Mouse (Mus musculus) megakaryocyte, embryonic 14.5 days (primary cell): ENCODE data around the gene Pitpnm2. TPM values are rescaled to one million over a fixed set of nuclear protein-coding genes. Genes with fewer than 3 reads are reported as not detected.

Experiments used
- H3K27me3 ChIP-seq: replicated peaks from 2 replicates; pipeline ENCODE3; 2012; ENCODE audit warnings: inconsistent platforms
- H3K36me3 ChIP-seq: replicated peaks from 2 replicates; pipeline ENCODE3; 2012; ENCODE audit warnings: low read length, inconsistent platforms, mixed read lengths
- H3K4me1 ChIP-seq: 2 replicates; pipeline ENCODE4 v1.6.1; 2012; ENCODE audit warnings: inconsistent platforms
- H3K4me3 ChIP-seq: replicated peaks from 2 replicates; pipeline ENCODE3; 2012; ENCODE audit warnings: moderate library complexity, mild to moderate bottlenecking, inconsistent platforms
- H3K9me3 ChIP-seq: 2 replicates; pipeline ENCODE4 v1.6.1; 2012; ENCODE audit warnings: inconsistent platforms
- FLI1 ChIP-seq: IDR thresholded peaks from 2 replicates; pipeline ENCODE4 v1.6.1; 2012; ENCODE audit warnings: low read length, inconsistent platforms, mixed read lengths
- GATA1 ChIP-seq: IDR thresholded peaks from 3 replicates; pipeline ENCODE4 v1.6.1; 2012; ENCODE audit warnings: mixed read lengths, low read length, inconsistent platforms, borderline replicate concordance
- polyA plus RNA-seq: library from polyadenylated mRNA; stranded (reverse); fragments of >175 nt; gene quantifications from 2 replicates; pipeline ENCODE4 v1.2.3, GENCODE M21; 2012; ENCODE audit warnings: low replicate concordance; ENCODE audit not compliant: insufficient read depth

Pitpnm2 gene
- polyA plus RNA-seq, 1 experiment, result 30.1 TPM

GRCm38 (mm10) chr5:124089868-124090267, 159.7 kb downstream of the Pitpnm2 start:
- Histone ChIP-seq H3K4me1 (peaks cover 65% of the 10 kb centered on the region), H3K27me3 (peaks cover 6% of the 10 kb centered on the region), H3K4me3 (no peak overlapping the region), H3K9me3 (no peaks in the 10 kb centered on the region), H3K36me3 (peaks cover 22% of the 10 kb centered on the region)
- no peak for TF ChIP-seq GATA1
- TF ChIP-seq FLI1, result no peak

GRCm38 (mm10) chr5:124086876-124087275, 162.7 kb downstream of the Pitpnm2 start:
- peaks cover 3% of the 10 kb centered on the region for H3K27me3 ChIP-seq
- H3K4me3 ChIP-seq, result no peak overlapping the region
- peaks cover 65% of the 10 kb centered on the region for H3K4me1 ChIP-seq
- H3K36me3 ChIP-seq, result peaks cover 40% of the 10 kb centered on the region
- no peaks in the 10 kb centered on the region for H3K9me3 ChIP-seq
- TF ChIP-seq FLI1 (no peak), GATA1 (no peak)

- Histone ChIP-seq H3K4me1 (peaks cover 76% of the 10 kb centered on the region), H3K4me3 (peak overlapping the region; percentile 83), H3K36me3 (peaks cover 52% of the 10 kb centered on the region), H3K27me3 (peaks cover 3% of the 10 kb centered on the region), H3K9me3 (no peaks in the 10 kb centered on the region)
- no peak for TF ChIP-seq GATA1
- TF ChIP-seq FLI1, result no peak
These were observed 164.0 kb downstream of the Pitpnm2 start for GRCm38 (mm10) chr5:124085513-124085912.

GRCm38 (mm10) chr5:124084588-124085173, 164.9 kb downstream of the Pitpnm2 start:
- Histone ChIP-seq H3K27me3 (peaks cover 3% of the 10 kb centered on the region), H3K9me3 (no peaks in the 10 kb centered on the region), H3K4me3 (peak overlapping the region; percentile 83), H3K4me1 (peaks cover 79% of the 10 kb centered on the region), H3K36me3 (peaks cover 46% of the 10 kb centered on the region)
- TF ChIP-seq FLI1 (no peak), GATA1 (no peak)

- peaks cover 81% of the 10 kb centered on the region for H3K4me1 ChIP-seq
- H3K36me3 ChIP-seq, result peaks cover 42% of the 10 kb centered on the region
- peaks cover 3% of the 10 kb centered on the region for H3K27me3 ChIP-seq
- peak overlapping the region; percentile 54 for H3K4me3 ChIP-seq
- TF ChIP-seq GATA1 (no peak), FLI1 (no peak)
- no peaks in the 10 kb centered on the region for H3K9me3 ChIP-seq
These were observed 165.5 kb downstream of the Pitpnm2 start for GRCm38 (mm10) chr5:124083850-124084587.

- TF ChIP-seq GATA1 (no peak), FLI1 (no peak)
- H3K9me3 ChIP-seq, result no peaks in the 10 kb centered on the region
These were observed 166.4 kb downstream of the Pitpnm2 start for GRCm38 (mm10) chr5:124082941-124083688.

GRCm38 (mm10) chr5:124082447-124082846, 167.1 kb downstream of the Pitpnm2 start:
- peaks cover 92% of the 10 kb centered on the region for H3K4me1 ChIP-seq

More at GRCm38 (mm10) chr5:124082941-124083688, 166.4 kb downstream of the Pitpnm2 start:
- peaks cover 86% of the 10 kb centered on the region for H3K4me1 ChIP-seq
- H3K4me3 ChIP-seq, result peak overlapping the region; percentile 65
- H3K36me3 ChIP-seq, result peaks cover 37% of the 10 kb centered on the region
- H3K27me3 ChIP-seq, result peaks cover 3% of the 10 kb centered on the region

GRCm38 (mm10) chr5:124079880-124080279, 169.7 kb downstream of the Pitpnm2 start:
- H3K36me3 ChIP-seq, result peaks cover 55% of the 10 kb centered on the region
- peaks cover 100% of the 10 kb centered on the region for H3K4me1 ChIP-seq
- TF ChIP-seq FLI1 (no peak), GATA1 (no peak)
- H3K27me3 ChIP-seq, result no peaks in the 10 kb centered on the region
- peak overlapping the region; percentile 74 for H3K4me3 ChIP-seq
- no peaks in the 10 kb centered on the region for H3K9me3 ChIP-seq

More at GRCm38 (mm10) chr5:124082447-124082846, 167.1 kb downstream of the Pitpnm2 start:
- H3K4me3 ChIP-seq, result peak overlapping the region; percentile 10
- H3K27me3 ChIP-seq, result peaks cover 3% of the 10 kb centered on the region
- no peaks in the 10 kb centered on the region for H3K9me3 ChIP-seq
- H3K36me3 ChIP-seq, result peaks cover 38% of the 10 kb centered on the region
- TF ChIP-seq GATA1 (no peak), FLI1 (no peak)

GRCm38 (mm10) chr5:124078794-124079416, 170.7 kb downstream of the Pitpnm2 start:
- H3K4me3 ChIP-seq, result no peak overlapping the region
- TF ChIP-seq FLI1 (no peak), GATA1 (no peak)
- peaks cover 55% of the 10 kb centered on the region for H3K36me3 ChIP-seq
- no peaks in the 10 kb centered on the region for H3K9me3 ChIP-seq
- H3K4me1 ChIP-seq, result peaks cover 100% of the 10 kb centered on the region
- no peaks in the 10 kb centered on the region for H3K27me3 ChIP-seq
